Mouse (Mus musculus) forebrain, postnatal 0 days (tissue): Measurements from ENCODE around the gene Serpina10. TPM values are rescaled to one million over a fixed set of nuclear protein-coding genes. Genes with fewer than 3 reads are reported as not detected.
"Not testable (repeated sequence)": the region's sequence is repeated elsewhere in the genome, so short reads cannot be mapped to it uniquely, and the experiment has no call there.

Experiments
- ATAC-seq: fragments of 200-750 bp; cut with Nextera tagmentation; 2 replicates; pipeline ENCODE4 v1.8.0; 2017; ENCODE audit warnings: mild to moderate bottlenecking, moderate library complexity
- DNase-seq: peaks from one replicate; pipeline ENCODE4 v3.0.0-alpha.2; 2015
- H3K27ac ChIP-seq: fragments of 300-500 bp; sonication (generic); 2 replicates; pipeline ENCODE4 v1.5.1; 2014; ENCODE audit warnings: low read depth, mild to moderate bottlenecking, antibody characterized with exemption, low read length, moderate library complexity, mixed read lengths
- H3K27me3 ChIP-seq: fragments of 300-500 bp; sonication (generic); 2 replicates; pipeline ENCODE4 v1.6.1; 2014; ENCODE audit warnings: mild to moderate bottlenecking, low read length, mixed read lengths; ENCODE audit not compliant: insufficient read depth
- H3K36me3 ChIP-seq: fragments of 300-500 bp; sonication (generic); 2 replicates; pipeline ENCODE4 v1.6.1; 2014; ENCODE audit warnings: mild to moderate bottlenecking, moderate library complexity; ENCODE audit not compliant: insufficient read depth
- H3K4me1 ChIP-seq: fragments of 300-500 bp; sonication (generic); 2 replicates; pipeline ENCODE4 v1.6.1; 2014; ENCODE audit warnings: antibody characterized with exemption; ENCODE audit not compliant: insufficient read depth
- H3K4me2 ChIP-seq: fragments of 300-500 bp; sonication (generic); 2 replicates; pipeline ENCODE4 v1.6.1; 2014; ENCODE audit warnings: low read depth, mild to moderate bottlenecking, moderate library complexity
- H3K4me3 ChIP-seq: fragments of 300-500 bp; sonication (generic); 2 replicates; pipeline ENCODE4 v1.5.1; 2014; ENCODE audit warnings: low read depth, low read length, mixed read lengths
- H3K9ac ChIP-seq: fragments of 300-500 bp; sonication (generic); 2 replicates; pipeline ENCODE4 v1.6.1; 2014; ENCODE audit warnings: mild to moderate bottlenecking
- H3K9me3 ChIP-seq: fragments of 300-500 bp; sonication (generic); 2 replicates; pipeline ENCODE4 v1.6.1; 2016; ENCODE audit warnings: low read length
- CTCF ChIP-seq: sonication (generic); IDR thresholded peaks from 2 replicates; pipeline ENCODE4 v1.5.1; 2016; ENCODE audit warnings: antibody characterized with exemption, control low read depth, low read depth
- WGBS: fragments of 180-500 bp; shearing (Covaris S2); extraction: QIAGEN DNeasy Blood & Tissue Kit; methylation state at CpG from one replicate; pipeline ENCODE4 v1.1.7; 2014; 5-methylcytosine and 5-hydroxymethylcytosine counted together
- polyA plus RNA-seq: library from polyadenylated mRNA; unstranded; fragments of >200 nt; fragmentation: Nextera tagmentation; extraction: Ambion mirVana; gene quantifications from 2 replicates; pipeline ENCODE4 v1.2.1, GENCODE M21; 2015
- total RNA-seq: library from RNA; depleted of rRNA; stranded (reverse); fragments of >200 nt; gene quantifications from 2 replicates; pipeline ENCODE4 v1.2.3, GENCODE M21; 2014; rRNA removed

Serpina10 gene
- not detected in 2 replicates for total RNA-seq
- 0.04 TPM in 1 of 2 replicates, not detected in the other for polyA plus RNA-seq

DNA sequence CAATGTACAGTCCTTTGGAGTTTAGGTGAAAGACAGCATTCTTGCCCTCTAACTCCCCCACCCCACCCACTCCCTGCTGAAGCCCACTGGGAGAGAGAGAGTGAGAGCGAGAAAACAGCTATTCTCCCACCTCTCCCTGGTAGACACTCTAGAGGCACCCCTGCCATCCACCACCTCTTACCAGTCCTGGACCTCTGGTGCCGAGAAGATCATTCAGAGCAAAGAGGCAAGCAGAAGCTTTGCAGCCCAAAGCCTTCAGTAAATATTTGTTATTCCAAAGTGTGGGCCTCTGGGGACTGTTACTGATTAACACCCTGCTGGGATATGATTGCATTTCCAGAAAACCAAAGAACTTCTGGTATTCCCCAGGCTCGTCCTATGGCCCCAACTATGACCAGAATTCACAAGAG is at the start of gene Serpina10:
Gene Serpina10 (minus strand): TSS at position 242 of the 410 bp plus-strand sequence.
- Histone ChIP-seq H3K9ac (no peak within 1 kb of the TSS), H3K27me3 (no peaks in the 10 kb centered on the region), H3K4me2 (no peak within 1 kb of the TSS), H3K36me3 (no peaks in the 10 kb centered on the region), H3K9me3 (no peaks in the 10 kb centered on the region), H3K4me3 (no peak within 1 kb of the TSS), H3K27ac (no peak within 1 kb of the TSS), H3K4me1 (no peaks in the 10 kb centered on the region)
- 72% methylated on average over 3 of the region's 3 CpGs for WGBS
- TF ChIP-seq CTCF = no peak
- DNase-seq (no peak), ATAC-seq (no peak)

DNA sequence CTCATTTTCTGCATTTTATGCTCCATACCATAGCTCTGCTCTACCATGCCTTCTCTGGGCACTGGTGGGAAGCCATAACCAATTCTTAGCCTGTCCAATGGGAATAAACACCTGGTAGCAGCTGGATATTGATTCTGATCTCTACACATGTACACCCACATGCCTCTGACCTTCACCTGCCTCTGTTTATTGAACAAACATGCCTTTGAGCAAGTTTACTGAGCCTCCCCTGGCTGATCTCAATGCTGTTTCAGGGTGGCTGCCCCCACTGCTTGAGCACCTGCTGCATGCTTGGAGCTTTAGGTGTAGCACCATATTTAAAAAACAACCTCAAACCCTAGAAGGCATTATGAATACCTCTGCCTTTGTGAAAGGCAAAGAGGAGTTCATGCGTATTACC is 48.6 kb upstream of the Serpina10 start:
- not testable (repeated sequence) for H3K4me2 ChIP-seq, H3K27ac ChIP-seq, H3K4me1 ChIP-seq, H3K9ac ChIP-seq, H3K36me3 ChIP-seq, DNase-seq, ATAC-seq, H3K27me3 ChIP-seq, H3K9me3 ChIP-seq, H3K4me3 ChIP-seq
- 97% methylated on average over 1 of the region's 1 CpGs for WGBS

DNA sequence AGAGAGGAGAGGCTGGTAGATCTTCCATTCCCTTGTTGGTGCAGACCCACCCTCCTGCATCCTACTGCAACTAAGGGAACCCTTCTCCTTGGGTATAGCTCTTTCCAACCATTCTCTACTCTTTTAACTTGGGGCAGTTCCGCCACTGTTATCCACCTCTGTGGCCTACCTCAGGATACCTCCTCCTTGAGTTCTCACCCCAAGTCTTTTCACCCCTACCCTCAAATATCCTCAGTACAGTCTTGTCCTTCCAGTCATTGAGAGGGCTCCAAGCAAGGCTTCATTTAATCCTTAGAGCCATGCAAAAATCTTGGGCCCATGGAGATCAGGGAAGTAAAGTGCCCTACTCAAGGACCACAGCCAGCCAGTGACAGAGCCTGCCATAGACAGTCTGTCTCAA is 44.8 kb upstream of the Serpina10 start, which contains the start of gene Serpina16:
Gene Serpina16 (minus strand): TSS at position 101 of the 400 bp plus-strand sequence.
- Histone ChIP-seq H3K4me3 (no peak within 1 kb of the TSS), H3K36me3 (no peaks in the 10 kb centered on the region), H3K27ac (no peak within 1 kb of the TSS), H3K4me1 (no peaks in the 10 kb centered on the region), H3K4me2 (no peak within 1 kb of the TSS), H3K27me3 (no peaks in the 10 kb centered on the region), H3K9ac (no peak within 1 kb of the TSS), H3K9me3 (no peaks in the 10 kb centered on the region)
- ATAC-seq (no peak), DNase-seq (no peak)
- 90% methylated on average over 1 of the region's 1 CpGs for WGBS
- no peak for TF ChIP-seq CTCF

DNA sequence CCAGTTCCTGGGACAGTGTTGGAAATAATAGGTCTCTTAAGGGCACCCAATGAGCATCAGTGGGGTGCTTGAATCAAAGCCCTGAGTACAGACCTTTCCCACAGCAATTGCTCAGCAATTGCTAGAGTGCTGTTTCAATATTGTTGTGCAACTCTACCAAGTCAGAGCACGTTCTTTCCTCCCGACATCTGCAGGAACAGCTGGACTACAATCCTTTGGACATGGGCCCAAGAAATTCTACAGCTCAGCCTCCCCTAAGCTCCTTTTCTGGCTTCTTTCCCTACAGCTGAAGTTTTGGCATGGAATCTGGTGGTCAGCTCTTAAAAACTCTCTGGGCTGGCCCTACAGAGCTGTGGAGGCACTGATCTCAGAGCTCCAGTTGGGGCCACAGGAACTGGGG is 41.9 kb upstream of the Serpina10 start:
- TF ChIP-seq CTCF = no peak
- no peak for DNase-seq
- H3K4me1 ChIP-seq = no peaks in the 10 kb centered on the region
- H3K4me3 ChIP-seq = no peak overlapping the region
- no peak for ATAC-seq
- no peak overlapping the region for H3K4me2 ChIP-seq
- H3K9me3 ChIP-seq = no peaks in the 10 kb centered on the region
- WGBS = 83% methylated on average over 2 of the region's 2 CpGs
- H3K27me3 ChIP-seq = no peaks in the 10 kb centered on the region
- no peak overlapping the region for H3K9ac ChIP-seq
- H3K36me3 ChIP-seq = no peaks in the 10 kb centered on the region
- no peak overlapping the region for H3K27ac ChIP-seq

DNA sequence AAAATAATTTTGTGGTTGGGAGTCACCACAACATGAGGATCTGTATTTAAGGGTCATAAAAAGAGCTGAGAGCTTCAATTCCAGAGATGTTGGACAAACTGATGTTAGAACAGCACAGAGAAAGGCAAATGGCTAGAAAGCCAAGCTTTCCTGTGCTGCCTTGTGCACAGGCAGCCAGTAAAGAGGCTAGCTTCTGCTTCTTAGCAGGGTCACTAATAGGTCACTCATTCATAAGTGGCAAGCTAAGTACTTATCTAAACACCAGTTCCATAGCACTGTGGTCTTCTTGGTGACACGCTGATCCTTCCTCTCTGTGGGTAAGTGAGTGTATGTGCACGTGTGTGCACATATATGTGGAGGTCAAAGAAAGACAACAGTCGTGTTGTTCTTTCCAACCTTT is 40.2 kb upstream of the Serpina10 start:
- H3K27ac ChIP-seq = no peak overlapping the region
- no peak overlapping the region for H3K4me2 ChIP-seq
- no peaks in the 10 kb centered on the region for H3K27me3 ChIP-seq
- no peak for DNase-seq
- TF ChIP-seq CTCF = no peak
- H3K36me3 ChIP-seq = no peaks in the 10 kb centered on the region
- 75% methylated on average over 3 of the region's 3 CpGs for WGBS
- no peaks in the 10 kb centered on the region for H3K9me3 ChIP-seq
- ATAC-seq = no peak
- H3K9ac ChIP-seq = no peak overlapping the region
- H3K4me1 ChIP-seq = no peaks in the 10 kb centered on the region
- H3K4me3 ChIP-seq = no peak overlapping the region

DNA sequence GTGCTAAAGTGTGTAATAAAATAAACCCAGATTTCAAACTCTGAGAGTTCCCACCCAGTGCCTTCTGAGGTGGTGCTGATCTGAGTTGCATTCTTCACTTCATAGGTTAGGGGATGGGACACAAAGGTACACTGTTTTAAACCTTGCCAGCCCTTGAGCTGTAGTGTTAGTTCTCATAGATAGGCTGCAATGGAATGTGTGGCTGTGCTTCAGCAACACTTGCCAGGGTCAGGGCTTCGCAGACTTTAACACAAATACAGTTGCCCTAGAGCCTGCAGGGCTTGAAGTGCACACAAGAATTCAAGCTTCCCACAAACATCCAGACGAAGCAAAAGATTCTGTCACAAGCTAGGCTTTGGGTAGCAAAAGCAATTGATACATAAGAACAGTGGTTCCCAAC is 39.7 kb upstream of the Serpina10 start:
- ATAC-seq (no peak), DNase-seq (no peak)
- H3K4me2 ChIP-seq = no peak overlapping the region
- H3K27me3 ChIP-seq = no peaks in the 10 kb centered on the region
- no peak overlapping the region for H3K4me3 ChIP-seq
- H3K9me3 ChIP-seq = no peaks in the 10 kb centered on the region
- no peak overlapping the region for H3K9ac ChIP-seq
- H3K27ac ChIP-seq = no peak overlapping the region
- no peaks in the 10 kb centered on the region for H3K4me1 ChIP-seq
- TF ChIP-seq CTCF = no peak
- no peaks in the 10 kb centered on the region for H3K36me3 ChIP-seq
- WGBS = 64% methylated on average over 2 of the region's 2 CpGs

DNA sequence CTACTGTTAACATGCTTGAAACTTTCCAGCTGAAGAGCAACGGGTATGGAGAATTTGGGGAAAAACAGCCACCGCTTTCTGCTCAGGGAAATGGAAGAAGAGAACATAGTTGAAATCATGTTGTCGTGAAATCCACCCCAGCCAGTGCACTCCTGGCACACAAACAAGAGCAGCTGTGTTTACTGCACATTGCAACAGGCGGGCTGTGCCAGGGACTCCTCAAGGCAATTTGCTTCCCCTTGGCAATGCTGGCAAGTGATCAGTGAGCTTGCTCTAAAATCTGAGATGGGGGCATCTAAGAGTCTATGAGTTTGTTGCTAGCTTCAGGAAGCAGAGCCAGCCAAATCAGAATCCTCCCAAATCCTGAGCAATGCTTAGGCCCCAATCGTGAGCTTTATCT is 39.1 kb upstream of the Serpina10 start:
- H3K4me2 ChIP-seq = no peak overlapping the region
- H3K27ac ChIP-seq = peak overlapping the region; percentile 15; the same call in 1 of the 2 replicates
- H3K4me1 ChIP-seq = no peaks in the 10 kb centered on the region
- no peak overlapping the region for H3K9ac ChIP-seq
- no peaks in the 10 kb centered on the region for H3K36me3 ChIP-seq
- WGBS = 58% methylated on average over 5 of the region's 5 CpGs
- no peak overlapping the region for H3K4me3 ChIP-seq
- H3K9me3 ChIP-seq = no peaks in the 10 kb centered on the region
- no peak for TF ChIP-seq CTCF
- ATAC-seq = peak; percentile 92
- H3K27me3 ChIP-seq = no peaks in the 10 kb centered on the region
- DNase-seq = peak; percentile 84
